Mouse (Mus musculus): ENCODE measurements around the gene Hist1h4d. TPM values are rescaled to one million over a fixed set of nuclear protein-coding genes. Genes with fewer than 3 reads are reported as not detected.
"Not testable (repeated sequence)": the region's sequence is repeated elsewhere in the genome, so short reads cannot be mapped to it uniquely, and the experiment has no call there.

Gene Hist1h4d
- polyA plus RNA-seq, 1 experiment from 2014 or later: 86.3 TPM

DNA sequence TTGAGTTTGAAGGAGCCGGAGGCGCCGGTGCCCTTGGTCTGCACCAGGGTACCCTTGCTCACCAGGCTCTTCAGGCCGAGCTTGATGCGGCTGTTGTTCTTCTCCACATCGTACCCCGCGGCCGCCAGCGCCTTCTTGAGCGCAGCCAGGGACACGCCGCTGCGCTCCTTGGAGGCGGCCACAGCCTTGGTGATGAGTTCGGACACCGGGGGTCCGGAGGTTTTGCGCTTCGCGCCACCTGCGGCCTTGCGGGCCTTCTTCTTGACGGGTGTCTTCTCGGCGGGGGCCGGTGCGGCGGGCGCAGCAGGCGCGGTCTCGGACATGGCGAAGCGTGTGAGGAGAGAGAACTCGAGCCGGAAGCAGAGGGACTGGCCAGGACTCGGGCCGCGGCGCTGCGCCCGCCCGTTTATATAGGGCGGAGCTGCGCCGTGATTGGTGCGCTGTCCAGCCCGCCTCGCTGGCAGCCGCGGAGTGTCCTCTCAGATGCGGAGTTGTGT is 40.8 kb downstream of the Hist1h4d start, which contains the start of gene Hist1h1e:
Gene Hist1h1e, minus strand, starts transcription at position 384 of the 497 bp plus-strand sequence.
- Histone ChIP-seq H3K9ac (ENCODE audit: low read length) (peak within 1 kb of the TSS; percentile 96), H3K4me3 (replicated peaks; ENCODE audit: low read length) (peak within 1 kb of the TSS; percentile 86), H3K4me1 (ENCODE audit: control insufficient read depth, insufficient read depth, low read length) (peaks cover 11% of the 10 kb centered on the region; the same call in 1 of the 2 replicates), H3K4me2 (ENCODE audit: low read depth, low read length) (peak within 1 kb of the TSS; percentile 75), H3K27ac (ENCODE audit: low read length) (peak within 1 kb of the TSS; percentile 99)
- not testable (repeated sequence) for H3K27me3 ChIP-seq (ENCODE audit: control insufficient read depth, insufficient read depth, low read length); H3K9me3 ChIP-seq (replicated peaks; ENCODE audit: control insufficient read depth, low read length); H3K36me3 ChIP-seq (ENCODE audit: control insufficient read depth, insufficient read depth, low read length)
- ATAC-seq (ENCODE audit: insufficient read depth, low FRiP score): peak; percentile 92
- under 1% methylated on average over 50 of the region's 53 CpGs for WGBS

GRCm38 (mm10) chr13:23622861-23623450 is 41.6 kb downstream of the Hist1h4d start:
- Histone ChIP-seq H3K9ac (ENCODE audit: low read length) (peak overlapping the region; percentile 67), H3K4me1 (ENCODE audit: control insufficient read depth, insufficient read depth, low read length) (peaks cover 11% of the 10 kb centered on the region; the same call in 1 of the 2 replicates), H3K27ac (ENCODE audit: low read length) (peak overlapping the region; percentile 80), H3K4me3 (replicated peaks; ENCODE audit: low read length) (peak overlapping the region; percentile 86), H3K9me3 (replicated peaks; ENCODE audit: control insufficient read depth, low read length) (no peaks in the 10 kb centered on the region), H3K36me3 (ENCODE audit: control insufficient read depth, insufficient read depth, low read length) (no peaks in the 10 kb centered on the region), H3K4me2 (ENCODE audit: low read depth, low read length) (peak overlapping the region; percentile 75), H3K27me3 (ENCODE audit: control insufficient read depth, insufficient read depth, low read length) (no peaks in the 10 kb centered on the region)
- 22% methylated on average over 7 of the region's 7 CpGs for WGBS
- ATAC-seq (ENCODE audit: insufficient read depth, low FRiP score): no peak

DNA sequence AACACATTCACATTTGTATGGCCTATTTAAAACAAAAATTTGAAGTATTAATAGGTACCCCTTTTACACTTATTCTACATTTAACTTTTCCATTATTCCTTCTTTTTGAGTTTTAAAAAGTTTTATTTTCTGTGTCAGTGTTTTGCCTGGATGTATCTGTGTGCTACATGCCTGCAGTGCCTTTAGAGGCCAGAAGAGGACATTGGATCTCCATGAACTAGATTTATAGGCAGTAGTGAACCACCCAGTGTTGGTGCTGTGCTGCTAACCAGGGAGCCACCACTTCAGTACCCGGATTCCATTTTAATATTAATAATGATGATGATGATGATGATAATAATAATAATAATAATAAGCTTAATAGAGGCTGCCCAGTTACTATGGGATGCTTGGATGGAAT is 49.3 kb downstream of the Hist1h4d start:
- WGBS: 33% methylated on average over 1 of the region's 1 CpGs
- Histone ChIP-seq H3K4me3 (replicated peaks; ENCODE audit: low read length) (no peak overlapping the region), H3K4me2 (ENCODE audit: low read depth, low read length) (no peak overlapping the region), H3K36me3 (ENCODE audit: control insufficient read depth, insufficient read depth, low read length) (no peaks in the 10 kb centered on the region), H3K27ac (ENCODE audit: low read length) (no peak overlapping the region), H3K9me3 (replicated peaks; ENCODE audit: control insufficient read depth, low read length) (no peaks in the 10 kb centered on the region), H3K4me1 (ENCODE audit: control insufficient read depth, insufficient read depth, low read length) (no peaks in the 10 kb centered on the region), H3K9ac (ENCODE audit: low read length) (no peak overlapping the region), H3K27me3 (ENCODE audit: control insufficient read depth, insufficient read depth, low read length) (no peaks in the 10 kb centered on the region)
- no peak for ATAC-seq (ENCODE audit: insufficient read depth, low FRiP score)

Small RNAs within 50 kb of the gene (microRNA-seq; reads per million reads assigned to microRNA genes)
- gene Gm44297 (not detected), gene Gm44359 (not detected), gene Gm44394 (not detected)

Other genes starting within 250 kb of the Hist1h4d start
- gene Zfp322a, start 212.4 kb upstream of the Hist1h4d start, polyA plus RNA-seq (2015; fragmentation: Nextera tagmentation; extraction: Ambion mirVana): 36.9 and 38.3 TPM in 2 replicates
- 10.3 and 11.4 TPM in 2 replicates for gene Abt1, start 157.7 kb upstream of the Hist1h4d start, polyA plus RNA-seq (2015; fragmentation: Nextera tagmentation; extraction: Ambion mirVana)
- 0.21 and 0.22 TPM in 2 replicates for gene Btn1a1, start 115.7 kb upstream of the Hist1h4d start, polyA plus RNA-seq (2015; fragmentation: Nextera tagmentation; extraction: Ambion mirVana)
- 0.14 and 0.28 TPM in 2 replicates for gene Btn2a2, start 92.7 kb upstream of the Hist1h4d start, polyA plus RNA-seq (2015; fragmentation: Nextera tagmentation; extraction: Ambion mirVana)
- gene Hist1h4h, start 50.5 kb upstream of the Hist1h4d start, polyA plus RNA-seq (2015; fragmentation: Nextera tagmentation; extraction: Ambion mirVana): 5.7 and 6.3 TPM in 2 replicates
- gene Hist1h2af, start 47.7 kb upstream of the Hist1h4d start, polyA plus RNA-seq (2015; fragmentation: Nextera tagmentation; extraction: Ambion mirVana): 0.74 and 3.1 TPM in 2 replicates
- gene Hist1h3g, start 46.2 kb upstream of the Hist1h4d start, polyA plus RNA-seq (2015; fragmentation: Nextera tagmentation; extraction: Ambion mirVana): 4.7 and 6.1 TPM in 2 replicates
- gene Hist1h2bh, start 38.2 kb upstream of the Hist1h4d start, polyA plus RNA-seq (2015; fragmentation: Nextera tagmentation; extraction: Ambion mirVana): 1.1 and 1.4 TPM in 2 replicates
- 0.81 and 0.90 TPM in 2 replicates for gene Hist1h3f, start 37.5 kb upstream of the Hist1h4d start, polyA plus RNA-seq (2015; fragmentation: Nextera tagmentation; extraction: Ambion mirVana)
- gene Hist1h4f, start 29.9 kb upstream of the Hist1h4d start, polyA plus RNA-seq (2015; fragmentation: Nextera tagmentation; extraction: Ambion mirVana): 1.6 TPM in 1 of 2 replicates, not detected in the other
- 0.67 and 0.93 TPM in 2 replicates for gene Hist1h1d, start 28.3 kb upstream of the Hist1h4d start, polyA plus RNA-seq (2015; fragmentation: Nextera tagmentation; extraction: Ambion mirVana)
- 2.8 and 3.6 TPM in 2 replicates for gene Hist1h3e, start 19.2 kb upstream of the Hist1h4d start, polyA plus RNA-seq (2015; fragmentation: Nextera tagmentation; extraction: Ambion mirVana)
- gene Hist1h2ae, start 10.4 kb upstream of the Hist1h4d start, polyA plus RNA-seq (2015; fragmentation: Nextera tagmentation; extraction: Ambion mirVana): 34.0 and 56.1 TPM in 2 replicates
- gene Hist1h2bg, start 10.2 kb upstream of the Hist1h4d start, polyA plus RNA-seq (2015; fragmentation: Nextera tagmentation; extraction: Ambion mirVana): 16.8 and 17.5 TPM in 2 replicates
- 1.7 and 3.0 TPM in 2 replicates for gene Hist1h2bf, start 7.4 kb upstream of the Hist1h4d start, polyA plus RNA-seq (2015; fragmentation: Nextera tagmentation; extraction: Ambion mirVana)
- gene Hist1h2ad, start 7.2 kb upstream of the Hist1h4d start, polyA plus RNA-seq (2015; fragmentation: Nextera tagmentation; extraction: Ambion mirVana): 2.5 TPM in 2 replicates
- 6.3 and 6.5 TPM in 2 replicates for gene Hist1h3d, start 5.8 kb upstream of the Hist1h4d start, polyA plus RNA-seq (2015; fragmentation: Nextera tagmentation; extraction: Ambion mirVana)
- 2.8 and 3.0 TPM in 2 replicates for gene Hist1h2be, start 39.5 kb downstream of the Hist1h4d start, polyA plus RNA-seq (2015; fragmentation: Nextera tagmentation; extraction: Ambion mirVana)
- gene Hist1h1e, start 41.0 kb downstream of the Hist1h4d start, polyA plus RNA-seq (2015; fragmentation: Nextera tagmentation; extraction: Ambion mirVana): 11.3 and 16.6 TPM in 2 replicates
- 1.7 TPM in 2 replicates for gene Hist1h2ac, start 102.3 kb downstream of the Hist1h4d start, polyA plus RNA-seq (2015; fragmentation: Nextera tagmentation; extraction: Ambion mirVana)
- 101 and 102 TPM in 2 replicates for gene Hist1h2bc, start 102.6 kb downstream of the Hist1h4d start, polyA plus RNA-seq (2015; fragmentation: Nextera tagmentation; extraction: Ambion mirVana)
- gene Hist1h1t, start 114.2 kb downstream of the Hist1h4d start, polyA plus RNA-seq (2015; fragmentation: Nextera tagmentation; extraction: Ambion mirVana): 0.14 TPM in 1 of 2 replicates, not detected in the other
- gene Hist1h4c, start 116.9 kb downstream of the Hist1h4d start, polyA plus RNA-seq (2015; fragmentation: Nextera tagmentation; extraction: Ambion mirVana): 4.5 and 4.8 TPM in 2 replicates
- gene Hfe, start 129.3 kb downstream of the Hist1h4d start, polyA plus RNA-seq (2015; fragmentation: Nextera tagmentation; extraction: Ambion mirVana): 8.8 and 9.6 TPM in 2 replicates
- gene Hist1h1c, start 157.2 kb downstream of the Hist1h4d start, polyA plus RNA-seq (2015; fragmentation: Nextera tagmentation; extraction: Ambion mirVana): 53.4 and 58.0 TPM in 2 replicates
- gene Hist1h3c, start 164.0 kb downstream of the Hist1h4d start, polyA plus RNA-seq (2015; fragmentation: Nextera tagmentation; extraction: Ambion mirVana): 3.1 and 3.7 TPM in 2 replicates
- gene Hist1h2bb, start 165.1 kb downstream of the Hist1h4d start, polyA plus RNA-seq (2015; fragmentation: Nextera tagmentation; extraction: Ambion mirVana): 1.00 and 2.9 TPM in 2 replicates
- gene Hist1h2ab, start 169.5 kb downstream of the Hist1h4d start, polyA plus RNA-seq (2015; fragmentation: Nextera tagmentation; extraction: Ambion mirVana): 16.2 and 26.2 TPM in 2 replicates
- 7.0 and 7.5 TPM in 2 replicates for gene Hist1h3b, start 170.7 kb downstream of the Hist1h4d start, polyA plus RNA-seq (2015; fragmentation: Nextera tagmentation; extraction: Ambion mirVana)
- gene Hist1h4b, start 175.4 kb downstream of the Hist1h4d start, polyA plus RNA-seq (2015; fragmentation: Nextera tagmentation; extraction: Ambion mirVana): 1.2 and 3.7 TPM in 2 replicates
- 0.28 and 1.5 TPM in 2 replicates for gene Hist1h4a, start 179.6 kb downstream of the Hist1h4d start, polyA plus RNA-seq (2015; fragmentation: Nextera tagmentation; extraction: Ambion mirVana)
- gene Hist1h3a, start 180.8 kb downstream of the Hist1h4d start, polyA plus RNA-seq (2015; fragmentation: Nextera tagmentation; extraction: Ambion mirVana): 2.0 and 3.5 TPM in 2 replicates
- gene Hist1h1a, start 182.1 kb downstream of the Hist1h4d start, polyA plus RNA-seq (2015; fragmentation: Nextera tagmentation; extraction: Ambion mirVana): 1.3 TPM in 2 replicates
- not detected in 2 replicates for gene Trim38, start 188.3 kb downstream of the Hist1h4d start, polyA plus RNA-seq (2015; fragmentation: Nextera tagmentation; extraction: Ambion mirVana)
- 0.06 and 0.11 TPM in 2 replicates for gene Slc17a2, start 225.4 kb downstream of the Hist1h4d start, polyA plus RNA-seq (2015; fragmentation: Nextera tagmentation; extraction: Ambion mirVana)

Measured in stomach, embryonic 16.5 days (tissue).